Mouse (Mus musculus) neural tube, embryonic 11.5 days (tissue): ENCODE data around the gene Akirin1. TPM values are rescaled to one million over a fixed set of nuclear protein-coding genes. Genes with fewer than 3 reads are reported as not detected.

Experiments used
- ATAC-seq: fragments of 200-750 bp; cut with Nextera tagmentation; 2 replicates; pipeline ENCODE4 v1.8.0; 2017; ENCODE audit warnings: moderate number of reproducible peaks, mild to moderate bottlenecking, moderate TSS enrichment, moderate library complexity; ENCODE audit not compliant: insufficient read depth, low FRiP score, low TSS enrichment
- DNase-seq: peaks from one replicate; pipeline ENCODE4 v3.0.0-alpha.2; 2015; ENCODE audit warnings: low spot score
- H3K27ac ChIP-seq: fragments of 300-500 bp; sonication (generic); 2 replicates; pipeline ENCODE4 v1.5.1; 2014; ENCODE audit warnings: low read depth, mild to moderate bottlenecking, low read length
- H3K27me3 ChIP-seq: fragments of 300-500 bp; sonication (generic); 2 replicates; pipeline ENCODE4 v1.6.1; 2014; ENCODE audit warnings: mild to moderate bottlenecking, low read length, mixed read lengths; ENCODE audit not compliant: control insufficient read depth, insufficient read depth
- H3K36me3 ChIP-seq: fragments of 300-500 bp; sonication (generic); 2 replicates; pipeline ENCODE4 v1.6.1; 2014; ENCODE audit warnings: mild to moderate bottlenecking, low read length, moderate library complexity, mixed read lengths; ENCODE audit not compliant: control insufficient read depth, insufficient read depth
- H3K4me1 ChIP-seq: fragments of 300-500 bp; sonication (generic); 2 replicates; pipeline ENCODE4 v1.6.1; 2014; ENCODE audit warnings: low read length, mixed read lengths; ENCODE audit not compliant: control insufficient read depth, insufficient read depth
- H3K4me2 ChIP-seq: fragments of 300-500 bp; sonication (generic); 2 replicates; pipeline ENCODE4 v1.6.1; 2014; ENCODE audit warnings: low read depth, mild to moderate bottlenecking, moderate library complexity
- H3K4me3 ChIP-seq: fragments of 300-500 bp; sonication (generic); 2 replicates; pipeline ENCODE4 v1.5.1; 2014; ENCODE audit warnings: low read depth, low read length
- H3K9ac ChIP-seq: fragments of 300-500 bp; sonication (generic); 2 replicates; pipeline ENCODE4 v1.6.1; 2014; ENCODE audit warnings: mild to moderate bottlenecking, low read length
- H3K9me3 ChIP-seq: fragments of 300-500 bp; sonication (generic); 2 replicates; pipeline ENCODE4 v1.6.1; 2016; ENCODE audit warnings: low read length; ENCODE audit not compliant: control insufficient read depth
- WGBS: fragments of 180-500 bp; shearing (Covaris S2); extraction: QIAGEN DNeasy Blood & Tissue Kit; methylation state at CpG from one replicate; pipeline ENCODE4 v1.1.7; 2014; 5-methylcytosine and 5-hydroxymethylcytosine counted together
- polyA plus RNA-seq: library from polyadenylated mRNA; unstranded; fragments of >200 nt; fragmentation: Nextera tagmentation; extraction: Ambion mirVana; gene quantifications from 2 replicates; pipeline ENCODE4 v1.2.1, GENCODE M21; 2014

The Akirin1 gene
- 92.1 and 93.3 TPM in 2 replicates for polyA plus RNA-seq

GRCm38 (mm10) chr4:123750152-123750651, at the start of gene Akirin1:
TSS of gene Akirin1 (minus strand) at chr4:123750345.
- no peaks in the 10 kb centered on the region for H3K27me3 ChIP-seq
- peak; percentile 99 for DNase-seq
- peak within 1 kb of the TSS; percentile 82 for H3K9ac ChIP-seq
- H3K9me3 ChIP-seq, result no peaks in the 10 kb centered on the region
- H3K4me2 ChIP-seq, result peak within 1 kb of the TSS; percentile 77
- under 1% methylated on average over 46 of the region's 46 CpGs for WGBS
- peaks cover 6% of the 10 kb centered on the region for H3K4me1 ChIP-seq
- H3K27ac ChIP-seq, result peak within 1 kb of the TSS; percentile 77
- H3K4me3 ChIP-seq, result peak within 1 kb of the TSS; percentile 82
- no peaks in the 10 kb centered on the region for H3K36me3 ChIP-seq
- peak; percentile 97 for ATAC-seq

DNA sequence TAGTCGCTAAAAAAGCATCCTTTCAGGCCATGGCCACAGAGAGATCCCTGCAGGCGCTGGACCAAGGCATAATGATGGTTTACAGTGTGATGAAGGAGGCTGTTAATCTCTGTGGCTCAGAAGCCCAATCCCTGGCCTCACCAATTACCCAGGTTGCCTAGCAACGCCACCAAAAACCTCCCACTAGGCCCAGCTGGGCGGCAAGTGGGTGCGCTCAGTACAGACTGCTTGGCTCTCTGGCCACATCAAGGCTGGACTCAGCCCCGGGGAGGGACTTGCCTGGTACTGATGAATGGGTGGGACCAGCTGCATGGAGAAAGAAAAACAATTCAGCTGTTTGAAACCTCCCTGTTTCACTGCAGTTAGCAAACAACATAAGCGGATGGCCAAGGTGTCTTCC, 47.7 kb upstream of the Akirin1 start:
- H3K9me3 ChIP-seq, result no peaks in the 10 kb centered on the region
- no peaks in the 10 kb centered on the region for H3K27me3 ChIP-seq
- H3K36me3 ChIP-seq, result no peaks in the 10 kb centered on the region
- H3K4me1 ChIP-seq, result peaks cover 3% of the 10 kb centered on the region; the same call in 1 of the 2 replicates
- H3K27ac ChIP-seq, result no peak overlapping the region
- ATAC-seq, result peak; percentile 93
- H3K4me2 ChIP-seq, result no peak overlapping the region
- WGBS, result 38% methylated on average over 7 of the region's 7 CpGs
- no peak overlapping the region for H3K9ac ChIP-seq
- no peak overlapping the region for H3K4me3 ChIP-seq
- DNase-seq, result peak; percentile 72

DNA sequence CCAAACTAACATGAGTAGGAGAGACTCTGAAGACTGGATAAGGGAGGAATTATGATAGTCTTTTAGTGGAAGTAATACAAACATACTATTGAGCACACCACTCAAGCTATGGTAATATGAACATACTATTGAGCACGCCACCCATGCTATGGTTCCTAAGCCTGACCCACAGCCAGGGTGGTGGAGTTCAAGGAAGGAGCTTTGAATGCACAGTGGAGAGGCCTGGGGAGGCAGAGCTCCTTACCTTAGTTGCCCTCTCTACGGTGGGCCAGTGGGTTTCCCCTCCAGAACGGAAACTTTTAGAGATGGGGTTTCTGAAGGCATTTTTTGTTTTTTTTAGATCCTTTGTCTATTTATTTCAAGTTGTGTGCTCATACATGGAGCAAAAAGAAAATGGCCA, 47.3 kb upstream of the Akirin1 start:
- Histone ChIP-seq H3K4me3 (no peak overlapping the region), H3K4me1 (peaks cover 3% of the 10 kb centered on the region; the same call in 1 of the 2 replicates), H3K27me3 (no peaks in the 10 kb centered on the region), H3K4me2 (no peak overlapping the region), H3K36me3 (no peaks in the 10 kb centered on the region), H3K9me3 (no peaks in the 10 kb centered on the region), H3K27ac (0 out of 2 replicates have a peak overlapping the region, but pooled peaks have one; percentile 27), H3K9ac (no peak overlapping the region)
- ATAC-seq (no peak), DNase-seq (no peak)
- WGBS, result 89% methylated on average over 3 of the region's 3 CpGs

- H3K4me3 ChIP-seq, result no peak overlapping the region
- no peak overlapping the region for H3K27ac ChIP-seq
- H3K27me3 ChIP-seq, result no peaks in the 10 kb centered on the region
- H3K36me3 ChIP-seq, result no peaks in the 10 kb centered on the region
- no peak for DNase-seq
- no peaks in the 10 kb centered on the region for H3K9me3 ChIP-seq
- WGBS, result 58% methylated on average over 2 of the region's 2 CpGs
- H3K9ac ChIP-seq, result no peak overlapping the region
- H3K4me1 ChIP-seq, result peaks cover 3% of the 10 kb centered on the region; the same call in 1 of the 2 replicates
- ATAC-seq, result no peak
- H3K4me2 ChIP-seq, result no peak overlapping the region
These were observed 44.9 kb upstream of the Akirin1 start for GRCm38 (mm10) chr4:123795057-123795456.

- Histone ChIP-seq H3K4me2 (no peak overlapping the region), H3K9me3 (no peaks in the 10 kb centered on the region), H3K4me3 (no peak overlapping the region), H3K36me3 (no peaks in the 10 kb centered on the region), H3K27me3 (no peaks in the 10 kb centered on the region), H3K4me1 (peaks cover 3% of the 10 kb centered on the region; the same call in 1 of the 2 replicates), H3K27ac (no peak overlapping the region), H3K9ac (no peak overlapping the region)
- 98% methylated on average over 6 of the region's 6 CpGs for WGBS
- DNase-seq (no peak), ATAC-seq (no peak)
These were observed 43.0 kb upstream of the Akirin1 start for GRCm38 (mm10) chr4:123793136-123793535.

DNA sequence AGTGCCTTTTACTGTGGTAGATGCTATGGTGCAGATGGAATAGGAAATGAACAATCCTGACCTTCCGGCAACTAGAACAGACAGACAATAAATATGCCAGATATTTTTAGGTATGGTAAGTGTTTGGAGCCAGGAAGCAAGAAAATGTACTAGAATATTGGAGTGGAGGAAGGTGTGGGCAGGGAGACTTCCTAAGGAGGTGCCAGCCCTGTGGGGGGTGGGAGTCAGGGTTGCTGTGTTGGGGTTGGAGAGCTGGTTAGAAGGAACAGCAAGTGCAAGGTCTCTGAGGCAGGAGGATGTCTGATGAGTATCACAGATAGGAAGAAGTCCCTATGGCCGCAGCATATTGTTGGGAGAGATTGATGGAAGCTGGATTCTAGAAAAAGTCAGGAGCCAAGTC, 42.5 kb upstream of the Akirin1 start:
- Histone ChIP-seq H3K4me1 (0 out of 2 replicates have a peak, but pooled peaks cover 3% of the 10 kb centered on the region), H3K4me2 (no peak overlapping the region), H3K9ac (no peak overlapping the region), H3K9me3 (no peaks in the 10 kb centered on the region), H3K27me3 (no peaks in the 10 kb centered on the region), H3K36me3 (no peaks in the 10 kb centered on the region), H3K27ac (no peak overlapping the region), H3K4me3 (no peak overlapping the region)
- ATAC-seq (no peak), DNase-seq (no peak)
- WGBS, result 88% methylated on average over 2 of the region's 2 CpGs

GRCm38 (mm10) chr4:123787191-123787985, 37.2 kb upstream of the Akirin1 start, which contains the start of gene Rhbdl2:
TSS of gene Rhbdl2 (plus strand) at chr4:123787874.
- Histone ChIP-seq H3K9ac (no peak within 1 kb of the TSS), H3K27ac (no peak within 1 kb of the TSS), H3K4me2 (no peak within 1 kb of the TSS), H3K4me1 (no peaks in the 10 kb centered on the region), H3K36me3 (no peaks in the 10 kb centered on the region), H3K27me3 (no peaks in the 10 kb centered on the region), H3K4me3 (no peak within 1 kb of the TSS), H3K9me3 (no peaks in the 10 kb centered on the region)
- DNase-seq, result no peak
- no peak for ATAC-seq
- WGBS, result 39% methylated on average over 11 of the region's 12 CpGs

DNA sequence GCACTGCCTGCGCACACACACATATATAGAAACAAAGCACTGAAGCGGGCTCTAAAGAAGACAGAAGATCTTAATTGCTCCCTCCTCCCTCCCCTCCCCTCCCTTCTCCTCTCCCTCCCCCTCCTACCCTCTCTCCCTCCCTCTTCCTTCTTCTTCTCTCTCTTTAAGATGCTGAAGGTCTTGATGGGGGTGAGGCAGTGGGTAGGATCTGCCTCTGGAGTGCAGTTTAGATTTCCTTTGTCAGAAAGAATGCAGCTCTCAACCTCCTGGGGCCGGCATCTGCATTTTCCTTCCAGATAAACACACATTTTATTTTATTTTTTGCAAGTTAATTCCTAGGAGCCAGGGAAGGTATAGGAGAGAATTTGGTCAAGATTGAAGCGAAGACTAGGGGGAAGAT, 18.1 kb upstream of the Akirin1 start:
- 66% methylated on average over 4 of the region's 4 CpGs for WGBS
- no peak overlapping the region for H3K9ac ChIP-seq
- H3K36me3 ChIP-seq, result no peaks in the 10 kb centered on the region
- H3K4me3 ChIP-seq, result no peak overlapping the region
- H3K4me2 ChIP-seq, result no peak overlapping the region
- no peaks in the 10 kb centered on the region for H3K9me3 ChIP-seq
- no peak for DNase-seq
- H3K27ac ChIP-seq, result no peak overlapping the region
- H3K4me1 ChIP-seq, result no peaks in the 10 kb centered on the region
- H3K27me3 ChIP-seq, result no peaks in the 10 kb centered on the region
- no peak for ATAC-seq

- no peaks in the 10 kb centered on the region for H3K4me1 ChIP-seq
- WGBS, result 71% methylated on average over 3 of the region's 3 CpGs
- no peaks in the 10 kb centered on the region for H3K27me3 ChIP-seq
- H3K9me3 ChIP-seq, result no peaks in the 10 kb centered on the region
- no peak overlapping the region for H3K4me2 ChIP-seq
- DNase-seq (no peak), ATAC-seq (no peak)
- H3K27ac ChIP-seq, result no peak overlapping the region
- H3K9ac ChIP-seq, result no peak overlapping the region
- no peaks in the 10 kb centered on the region for H3K36me3 ChIP-seq
- H3K4me3 ChIP-seq, result no peak overlapping the region
These were observed 17.7 kb upstream of the Akirin1 start for GRCm38 (mm10) chr4:123767807-123768206.
